Mouse (Mus musculus): ENCODE results near the gene G0s2.
A peak's percentile ranks its signal among the peaks of the same experiment; 100 is the strongest.

The G0s2 gene

DNA sequence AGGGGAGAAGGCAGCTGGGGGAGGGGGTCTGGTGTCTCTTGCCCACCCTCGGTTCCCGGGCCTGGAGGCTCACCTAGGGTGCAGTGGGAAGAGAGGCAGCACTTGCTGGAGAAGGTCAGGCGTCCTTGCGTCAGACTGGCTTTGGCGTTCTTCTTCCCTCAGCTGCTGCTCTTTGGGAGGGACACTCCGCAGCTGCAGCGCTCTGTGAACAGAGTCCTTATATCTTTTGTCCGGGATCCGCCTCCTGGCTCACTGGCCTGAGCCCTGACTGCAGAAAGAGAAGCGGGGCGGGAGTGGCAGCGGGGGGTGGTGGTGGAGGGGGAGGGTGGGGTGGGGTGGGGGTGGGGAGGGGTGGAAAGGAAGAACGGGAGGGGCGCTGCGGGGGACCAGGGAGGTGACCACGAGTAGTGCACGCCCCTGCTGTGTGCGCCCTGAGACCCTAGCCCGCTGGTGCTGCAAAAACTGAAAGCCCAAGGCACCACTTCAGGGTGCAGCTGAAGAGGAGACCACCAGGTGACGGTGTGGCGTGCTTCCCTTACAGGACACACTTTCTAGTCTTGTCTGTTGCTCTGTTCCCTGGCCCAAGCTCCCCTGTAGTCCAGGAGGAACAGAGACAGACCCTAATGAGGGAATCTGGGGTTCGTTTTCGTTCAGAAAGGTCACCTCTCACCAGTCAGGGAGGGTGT is at the start of gene G0s2:
Gene G0s2, minus strand, starts transcription at position 302 of the 686 bp plus-strand sequence.
- peak; percentile 55 for DNase-seq (ENCODE audit: low spot score)

DNA sequence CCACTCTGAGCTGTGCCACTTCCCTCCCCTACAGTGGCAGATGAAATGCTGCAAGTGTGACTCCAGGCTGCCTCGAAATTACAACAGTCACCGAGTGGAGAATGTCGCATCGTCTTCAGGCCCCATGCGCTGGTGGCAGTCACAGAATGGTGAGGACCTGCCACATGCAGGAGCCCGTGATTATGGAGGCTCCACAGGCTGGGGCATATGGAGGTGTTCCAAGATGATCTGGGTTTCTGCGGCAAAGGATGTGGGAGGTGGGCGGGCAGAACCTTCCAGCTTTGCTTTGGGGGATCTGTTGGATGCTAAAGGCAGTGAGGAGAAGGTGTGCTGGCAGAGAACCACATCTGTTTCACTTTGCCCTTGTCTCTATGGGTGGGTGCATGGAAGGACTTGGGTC is 47.4 kb upstream of the G0s2 start:
- no peak for DNase-seq (ENCODE audit: low spot score)

DNA sequence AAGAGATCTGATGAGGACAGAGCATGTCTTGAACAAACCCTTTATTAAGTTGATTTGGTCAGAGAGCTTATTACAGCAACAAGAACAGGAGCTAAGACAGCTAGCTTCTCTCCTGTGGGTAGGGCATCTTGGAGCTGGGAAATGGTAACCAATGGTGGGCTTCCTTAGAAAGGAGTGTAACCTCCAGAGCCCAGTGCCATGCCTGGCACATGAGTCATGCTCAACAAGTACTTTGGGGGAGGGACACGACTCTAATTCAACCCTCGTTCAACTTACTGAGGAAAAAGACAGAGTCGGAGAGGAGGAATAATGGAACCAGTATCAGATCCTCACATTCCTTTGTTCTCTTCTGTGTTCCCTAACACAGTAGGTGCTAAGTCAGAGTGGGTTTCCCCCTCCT is 46.7 kb upstream of the G0s2 start:
- DNase-seq (ENCODE audit: low spot score): no peak

DNA sequence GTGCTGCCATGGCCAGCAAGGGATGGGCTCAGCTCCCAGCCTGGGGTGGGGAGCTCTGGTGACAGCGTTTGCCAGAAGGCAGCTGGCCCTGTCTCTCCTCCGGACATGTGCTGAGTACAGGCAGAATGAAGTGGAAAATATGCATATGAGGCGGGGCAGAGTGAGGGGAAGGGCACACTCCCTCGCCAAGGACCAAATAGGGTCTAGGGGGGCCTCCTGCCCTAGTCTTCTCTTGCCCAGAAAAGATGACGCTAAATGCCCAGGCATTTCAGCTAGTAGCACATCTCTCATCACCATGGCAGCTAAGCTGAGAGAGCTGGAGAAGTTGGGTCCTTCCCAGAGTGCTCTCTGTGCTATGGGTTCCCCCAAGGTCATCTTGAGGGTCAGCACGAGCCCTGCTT is 44.1 kb upstream of the G0s2 start:
- no peak for DNase-seq (ENCODE audit: low spot score)

DNA sequence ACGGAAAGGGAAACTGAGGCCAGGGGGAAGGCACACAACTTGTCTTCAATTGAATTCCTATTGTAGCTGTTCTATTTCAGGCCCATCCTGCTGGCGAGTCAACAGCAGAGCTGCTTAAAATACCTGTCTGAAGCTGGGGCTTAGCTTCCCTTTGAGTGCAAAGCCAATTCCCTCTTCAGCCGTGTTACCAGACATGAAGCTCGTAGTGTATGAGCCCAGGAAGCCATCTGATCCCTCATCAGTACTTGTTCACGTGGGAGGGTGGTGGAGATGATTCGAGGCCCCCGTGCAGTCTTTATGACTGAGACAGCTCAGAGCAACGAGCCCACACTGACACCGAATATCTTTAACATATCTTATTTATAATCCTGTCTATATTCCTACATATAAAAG is 43.3 kb upstream of the G0s2 start:
- DNase-seq (ENCODE audit: low spot score): no peak

DNA sequence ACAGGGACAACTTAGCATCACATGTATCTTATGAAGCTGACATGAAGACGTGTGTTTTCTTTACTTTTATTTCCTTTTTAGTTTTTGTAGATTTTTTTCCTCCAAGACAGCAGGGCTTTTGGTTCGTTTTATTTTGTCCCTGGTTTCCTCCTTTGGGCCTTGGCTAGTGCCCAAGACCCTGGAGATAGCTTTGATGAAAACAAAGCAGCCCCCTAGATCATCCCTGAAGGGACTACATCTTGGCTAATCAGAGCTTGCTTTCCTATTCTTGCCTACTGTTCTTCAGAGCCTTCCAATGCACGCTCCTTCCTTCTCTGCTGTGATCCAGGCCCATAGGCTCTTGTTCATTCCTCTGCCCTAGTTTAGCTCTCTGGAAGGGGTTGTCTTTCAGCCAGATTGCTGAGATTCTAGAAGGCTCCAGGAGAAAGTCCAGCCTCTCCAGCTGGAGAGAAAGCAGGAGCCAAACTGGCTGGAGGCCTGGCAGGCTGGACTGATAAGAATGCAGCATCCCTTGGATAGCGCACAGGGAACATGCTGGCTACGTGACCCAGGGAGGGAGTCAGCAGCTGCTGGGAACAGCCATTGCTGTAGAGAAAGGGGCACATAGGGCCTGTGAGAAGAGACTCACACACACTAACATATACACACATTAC is 42.8 kb upstream of the G0s2 start:
- peak; percentile 49 for DNase-seq (ENCODE audit: low spot score)

DNA sequence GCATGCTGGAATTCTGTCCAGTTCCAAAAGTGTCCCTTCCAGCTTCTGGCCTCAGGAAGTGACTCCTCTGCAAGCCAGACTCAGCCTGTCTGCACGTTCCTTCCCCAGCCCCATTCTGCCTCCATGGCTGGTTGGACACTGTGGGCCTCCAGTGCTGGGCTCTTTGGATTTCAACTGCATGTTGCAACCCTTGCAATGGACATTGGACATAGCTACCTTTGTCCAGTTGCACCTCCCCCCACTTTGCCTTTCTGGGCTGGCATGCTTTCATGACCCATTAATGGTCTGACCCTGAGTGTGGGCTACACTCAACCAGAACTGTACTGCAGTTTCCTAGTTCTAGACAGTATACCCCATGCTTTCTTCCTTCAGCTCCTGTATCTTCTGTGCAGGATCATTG is 38.6 kb upstream of the G0s2 start:
- DNase-seq (ENCODE audit: low spot score): no peak

DNA sequence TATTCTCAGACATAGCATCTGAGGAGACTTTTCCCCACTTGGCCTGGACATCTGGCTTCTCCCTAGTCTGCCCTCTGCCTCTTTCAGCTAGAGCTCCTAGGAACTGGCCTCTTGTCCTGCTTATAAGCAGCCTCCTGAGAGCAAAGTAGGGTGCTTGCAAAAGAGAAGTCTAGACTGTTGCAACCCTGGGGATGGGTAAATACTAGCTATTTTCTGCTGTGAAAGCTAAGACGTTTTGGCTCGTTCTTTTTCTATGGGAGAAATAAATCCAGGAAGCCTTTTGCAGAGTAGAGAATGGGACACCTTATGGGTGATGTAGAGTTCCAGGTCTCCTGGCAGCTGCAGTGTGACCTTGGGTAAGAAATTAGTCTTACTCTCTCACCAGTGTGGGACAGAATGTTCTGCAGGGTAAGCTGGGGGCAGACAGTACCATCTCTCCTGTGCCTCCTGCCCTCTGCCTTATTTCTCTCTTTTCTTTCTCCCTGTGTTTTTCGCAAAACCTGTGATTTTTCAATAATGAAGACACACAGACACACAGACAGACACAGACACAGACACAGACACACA is 37.6 kb upstream of the G0s2 start:
- DNase-seq (ENCODE audit: low spot score): no peak

DNA sequence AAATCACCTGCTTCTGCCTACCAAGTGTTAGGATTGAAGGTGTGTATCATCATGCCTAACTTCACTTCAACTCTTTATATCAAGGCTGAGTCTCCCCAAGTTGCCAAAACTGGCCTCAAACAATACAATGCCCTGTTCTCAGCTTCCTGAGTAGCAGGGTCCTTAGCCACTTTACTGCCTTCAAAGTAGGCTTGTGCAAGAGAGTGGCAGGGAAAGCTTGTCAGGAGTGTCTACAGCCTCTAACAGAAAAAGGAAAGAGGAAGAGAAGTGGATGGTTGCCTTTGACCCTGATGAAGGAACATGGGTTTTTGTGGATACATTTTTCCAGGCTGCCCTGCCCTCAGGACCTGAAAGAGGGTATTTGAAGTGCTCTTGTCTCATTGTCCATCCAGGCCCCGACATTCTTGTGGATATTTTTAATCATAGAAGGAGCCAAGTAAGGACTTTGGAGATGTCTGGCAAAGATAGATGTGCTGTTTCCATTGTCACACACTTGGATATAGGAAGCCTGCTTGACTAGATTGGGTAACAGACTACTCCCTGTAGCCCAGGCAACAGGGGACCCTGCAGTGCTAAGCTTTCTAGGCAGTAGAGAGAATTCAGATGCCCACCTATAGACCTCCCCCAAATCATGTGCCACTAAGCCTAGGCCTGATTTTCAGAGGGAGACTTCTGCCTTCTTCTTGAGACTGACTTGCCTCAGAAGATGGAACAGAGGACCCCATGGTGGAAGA is 36.9 kb upstream of the G0s2 start:
- DNase-seq (ENCODE audit: low spot score): no peak

DNA sequence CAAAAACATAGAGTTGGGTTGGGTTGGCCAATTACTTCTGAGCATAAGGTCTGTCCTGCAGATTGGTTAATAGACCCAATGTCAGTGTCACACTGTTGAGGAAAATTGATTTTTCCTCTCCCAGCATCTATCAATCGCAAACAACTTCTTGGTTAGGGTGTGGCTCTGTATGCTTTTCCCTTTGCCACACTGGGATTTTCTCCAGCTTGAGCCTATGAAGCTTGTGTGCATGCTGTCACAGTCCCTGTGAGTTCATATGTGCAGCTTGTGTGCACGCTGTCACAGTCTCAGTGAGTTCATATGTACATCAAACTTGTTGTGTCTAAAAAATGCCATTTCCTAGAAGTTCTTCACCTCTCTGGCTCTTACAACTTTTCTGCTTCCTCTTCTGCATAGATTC is 33.8 kb upstream of the G0s2 start:
- DNase-seq (ENCODE audit: low spot score): no peak

DNA sequence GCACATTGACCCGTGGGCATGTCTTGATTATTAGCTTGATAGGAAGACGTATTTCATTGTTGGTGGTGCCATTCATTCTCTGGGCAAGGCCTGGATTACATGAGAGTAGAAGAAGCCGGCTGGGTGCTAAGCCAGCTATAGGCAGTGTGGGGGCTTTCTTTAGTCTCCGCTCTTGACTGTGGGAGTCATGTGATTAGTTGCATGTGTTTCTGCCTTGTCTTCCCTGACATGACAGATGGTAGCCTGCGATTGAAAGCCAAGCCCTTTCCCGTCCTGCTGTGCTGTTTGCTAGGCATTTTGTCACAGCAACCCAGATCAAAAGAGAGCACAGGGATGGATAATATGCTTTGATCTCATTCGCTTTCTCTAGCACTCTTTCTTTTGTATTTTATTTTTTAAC is 32.4 kb upstream of the G0s2 start:
- no peak for DNase-seq (ENCODE audit: low spot score)

DNA sequence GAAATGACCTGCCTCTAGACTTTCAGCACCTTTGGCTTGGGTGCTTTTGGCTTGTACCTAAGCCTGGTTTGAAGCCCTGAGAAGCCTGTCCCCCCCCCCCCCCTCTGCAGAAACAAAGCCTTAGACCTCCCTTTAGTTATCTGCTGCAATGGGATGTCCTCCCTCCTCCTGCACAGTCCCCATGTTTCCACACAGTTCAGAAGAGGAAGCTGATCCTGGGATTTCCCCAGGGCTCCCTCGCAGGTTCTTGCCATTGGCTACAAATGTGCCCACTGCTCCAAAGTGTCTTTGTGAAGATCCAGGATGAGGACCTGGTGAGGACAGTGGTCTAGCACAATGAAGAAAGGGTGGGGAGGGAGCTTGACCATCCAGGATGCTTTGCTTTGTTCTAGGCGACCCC is 30.1 kb upstream of the G0s2 start:
- DNase-seq (ENCODE audit: low spot score): no peak

DNA sequence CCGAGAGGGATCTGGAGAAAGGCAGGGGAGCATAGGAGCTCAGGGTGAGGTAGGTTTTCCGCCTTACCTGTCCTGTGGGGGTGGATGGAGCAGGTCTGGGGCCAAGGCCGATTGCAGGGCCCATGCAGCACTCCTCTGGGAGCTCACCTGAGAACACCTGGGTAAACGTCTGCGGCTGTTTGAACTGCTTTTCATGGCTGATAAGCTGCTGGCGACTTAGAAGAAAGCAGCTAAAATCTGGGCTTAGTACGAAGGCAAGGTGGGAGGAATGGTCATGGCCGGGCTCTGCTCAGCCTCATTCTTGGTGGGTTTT is 29.0 kb upstream of the G0s2 start:
- no peak for DNase-seq (ENCODE audit: low spot score)

DNA sequence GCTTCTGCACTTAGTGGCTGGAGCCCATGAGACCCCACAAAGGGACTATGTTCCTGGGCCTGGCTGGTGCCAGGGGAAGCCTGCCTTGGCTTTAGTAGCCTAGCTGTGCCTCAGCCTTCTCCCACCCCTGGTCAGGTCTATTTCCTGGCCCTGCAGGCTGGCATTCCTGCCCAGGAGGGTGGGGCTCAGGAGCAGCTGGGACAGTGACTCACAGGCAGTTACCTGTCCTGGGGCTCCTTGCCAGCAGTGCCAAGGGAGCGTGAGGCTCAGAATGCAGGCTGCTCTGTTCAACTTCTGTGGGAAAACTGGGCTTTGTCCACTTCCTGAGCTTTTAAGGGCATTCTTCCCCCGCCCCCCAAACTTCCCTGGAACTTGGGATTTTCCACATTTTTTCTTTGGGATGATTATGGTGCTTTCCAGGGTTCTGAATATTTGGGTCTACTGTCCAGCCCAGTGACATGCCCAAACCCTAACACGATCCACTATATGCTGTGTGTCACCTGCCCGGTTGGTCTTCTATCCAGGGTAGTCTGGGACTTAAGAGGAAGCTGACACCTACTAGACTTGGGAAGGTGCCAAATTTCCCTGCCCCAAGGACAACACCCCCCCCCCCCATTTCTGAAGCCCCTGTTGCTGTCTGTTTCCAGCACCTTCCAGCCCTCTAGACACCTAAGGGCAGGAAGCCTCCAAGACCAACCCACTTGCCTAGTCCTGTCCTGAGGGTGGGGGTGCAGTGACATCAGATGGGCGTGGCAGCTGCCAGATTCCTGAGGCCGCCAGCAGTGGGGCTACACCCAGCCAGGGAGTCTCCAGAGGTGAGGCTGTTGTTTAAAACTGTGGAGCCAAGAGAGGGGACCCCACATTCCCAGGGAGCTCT is 28.4 kb upstream of the G0s2 start:
- DNase-seq (ENCODE audit: low spot score): no peak

DNA sequence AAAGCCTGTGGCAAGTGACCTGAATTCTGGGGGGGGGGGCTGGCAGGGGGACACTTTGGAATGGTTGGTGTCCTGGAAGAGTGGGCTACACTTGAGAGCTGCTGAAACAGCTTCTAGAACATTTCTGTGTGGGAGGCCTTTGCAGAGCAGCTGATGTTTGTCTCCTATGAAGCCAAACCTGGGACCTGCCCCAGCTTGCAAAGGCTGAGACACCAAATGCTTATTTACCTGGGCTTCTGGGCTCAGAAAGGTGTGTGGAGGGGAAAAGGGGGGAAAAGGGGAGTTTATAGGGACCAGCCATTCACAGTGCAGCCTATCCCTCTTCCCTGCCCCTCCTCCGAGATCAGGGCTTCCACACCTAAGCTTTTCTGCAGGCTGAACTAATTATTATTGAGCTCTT is 27.0 kb upstream of the G0s2 start:
- DNase-seq (ENCODE audit: low spot score): no peak

DNA sequence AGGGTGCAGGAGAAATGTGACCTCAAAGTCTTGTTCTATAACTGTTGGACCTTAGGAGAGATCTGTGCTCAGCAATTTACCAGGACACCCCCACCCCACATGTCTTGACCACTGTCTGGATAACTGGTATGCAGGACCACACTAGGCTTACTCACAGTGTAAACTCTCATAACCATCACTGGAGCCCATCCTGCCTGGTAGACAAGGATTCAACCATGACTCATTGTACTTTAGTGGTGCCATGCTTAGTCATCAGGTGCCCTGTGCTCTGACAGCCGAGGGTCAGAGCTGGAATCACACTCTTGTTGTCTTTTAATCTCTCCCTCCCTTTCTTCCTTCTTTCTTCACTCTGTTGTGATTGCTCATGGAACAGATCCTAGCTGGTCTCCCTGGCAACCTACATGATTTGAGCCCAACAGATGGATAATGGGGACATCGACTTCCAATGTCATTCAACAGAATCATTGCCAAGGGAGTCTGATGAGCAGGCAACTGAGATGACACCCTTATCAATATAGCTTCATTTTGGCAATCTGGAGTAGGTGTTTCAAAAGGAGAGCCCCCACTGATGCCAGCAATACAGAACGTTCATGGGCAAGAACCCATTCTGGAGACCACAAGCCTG is 25.2 kb upstream of the G0s2 start:
- no peak for DNase-seq (ENCODE audit: low spot score)

DNA sequence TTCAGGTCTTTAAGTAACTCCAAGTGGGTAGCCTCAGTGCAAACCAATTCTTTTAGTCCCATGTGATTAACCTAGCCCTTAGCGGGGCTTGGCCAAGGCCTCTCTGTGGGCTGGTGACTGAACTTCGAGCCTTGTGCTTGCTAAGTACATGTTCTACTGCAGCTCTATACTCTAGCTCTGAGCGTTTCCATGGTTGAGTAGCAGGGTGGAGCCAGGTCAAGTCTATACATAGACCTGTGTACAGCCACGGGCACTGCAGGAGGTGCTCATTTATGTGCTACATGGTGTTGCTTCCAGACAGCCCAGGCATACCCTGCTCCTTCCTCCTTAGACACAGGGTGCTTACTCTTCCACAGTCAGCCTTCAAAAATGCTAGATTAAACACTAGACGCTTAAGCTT is 22.9 kb upstream of the G0s2 start:
- DNase-seq (ENCODE audit: low spot score): no peak

DNA sequence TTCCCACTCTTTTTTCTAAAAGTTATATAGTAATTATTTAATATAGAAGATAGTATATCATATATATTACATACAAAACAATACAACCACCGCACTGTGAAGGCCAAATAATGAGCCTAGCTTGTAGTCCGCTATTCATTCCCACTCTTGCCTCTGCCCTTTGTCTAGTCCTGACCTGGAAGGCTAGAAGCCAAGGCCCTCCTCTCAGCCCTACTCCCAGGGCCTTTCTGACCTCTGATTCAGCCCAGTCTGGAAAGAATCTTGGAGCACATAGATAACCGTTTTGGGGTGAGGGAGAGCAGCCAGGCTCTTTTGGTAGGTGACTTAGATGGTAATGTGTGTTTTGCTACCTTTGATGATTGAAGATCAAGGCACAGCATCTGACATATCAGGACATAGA is 20.9 kb upstream of the G0s2 start:
- DNase-seq (ENCODE audit: low spot score): no peak

DNA sequence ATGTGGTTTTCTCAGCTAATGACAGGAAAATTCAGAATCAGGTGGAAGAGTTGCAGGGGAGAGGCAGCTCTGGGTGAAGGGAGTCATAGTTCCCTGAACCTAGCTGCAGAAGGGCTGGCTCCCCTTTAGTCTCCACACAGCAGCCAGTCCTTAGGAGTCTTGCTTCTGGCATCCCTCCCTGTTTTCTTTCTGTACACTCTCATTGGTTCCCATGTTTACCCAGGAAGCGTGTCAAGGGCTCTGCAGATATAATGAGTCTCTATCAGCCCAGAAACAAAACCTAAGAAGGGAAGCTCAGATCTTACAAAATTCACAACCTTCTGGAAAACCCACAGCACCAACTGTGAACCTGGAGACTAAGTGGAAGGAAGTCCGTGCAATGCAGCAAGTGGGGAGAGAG is 20.0 kb upstream of the G0s2 start:
- no peak for DNase-seq (ENCODE audit: low spot score)

DNA sequence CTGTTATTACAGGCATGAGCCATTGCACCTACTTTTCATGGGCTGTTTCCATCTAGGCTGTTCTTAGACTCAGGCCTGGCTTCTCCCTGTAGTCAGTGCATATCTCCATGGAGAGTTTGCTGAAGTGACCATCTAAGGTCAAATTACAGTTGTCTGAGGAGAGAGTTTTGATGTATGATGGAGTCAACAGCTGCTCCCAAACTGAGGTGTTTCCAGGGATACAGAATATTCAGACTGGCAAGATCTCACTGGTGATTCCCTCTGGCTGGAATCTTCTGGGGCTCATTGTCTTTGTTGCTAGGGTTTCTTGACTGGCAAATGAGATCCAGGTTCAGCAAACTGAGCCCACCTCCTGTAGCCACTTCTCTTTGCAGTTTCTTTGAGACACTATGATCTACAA is 17.7 kb upstream of the G0s2 start:
- no peak for DNase-seq (ENCODE audit: low spot score)

DNA sequence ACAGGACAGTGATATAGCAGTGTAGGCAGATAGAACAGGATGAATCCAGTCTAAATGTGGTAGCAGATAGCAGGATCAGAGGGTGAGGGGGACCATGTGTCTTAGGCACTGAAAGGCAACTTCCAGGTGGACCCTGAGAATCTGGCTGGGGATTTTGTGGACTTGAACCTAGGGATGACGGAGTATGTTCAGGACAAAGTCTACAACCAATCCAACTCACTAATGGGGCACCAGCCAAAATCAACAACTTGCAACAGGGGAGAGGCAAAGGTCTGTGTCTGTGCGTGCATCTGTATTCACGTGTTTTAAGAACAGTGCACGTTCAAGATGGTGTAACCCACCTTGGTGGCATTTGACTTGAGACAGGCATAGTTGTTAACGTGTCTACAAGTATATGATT is 16.9 kb upstream of the G0s2 start:
- no peak for DNase-seq (ENCODE audit: low spot score)

DNA sequence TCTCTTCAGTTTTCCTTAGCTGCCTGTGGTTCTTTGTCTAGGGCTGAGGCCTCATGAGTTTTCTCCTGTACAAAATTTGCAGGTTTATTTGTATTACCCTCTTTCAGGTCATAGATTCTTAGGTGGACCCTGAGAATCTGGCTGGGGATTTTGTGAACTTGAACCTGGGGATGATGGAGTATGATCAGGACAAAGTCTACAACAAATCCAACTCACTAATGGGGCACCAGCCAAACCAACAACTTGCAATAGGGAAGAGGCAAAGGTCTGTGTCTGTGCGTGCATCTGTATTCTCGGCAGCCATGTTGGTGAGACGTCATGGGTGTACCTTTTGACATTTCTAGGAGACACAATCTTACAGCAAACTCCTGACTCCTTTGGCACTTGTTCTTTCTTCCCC is 16.1 kb upstream of the G0s2 start:
- DNase-seq (ENCODE audit: low spot score): no peak

Data from ovary, postnatal 10 days (tissue).